Mouse (Mus musculus): Measurements from ENCODE around the gene Cphx3. TPM values are rescaled to one million over a fixed set of nuclear protein-coding genes. Genes with fewer than 3 reads are reported as not detected.
"Not testable (repeated sequence)": the region's sequence is repeated elsewhere in the genome, so short reads cannot be mapped to it uniquely, and the experiment has no call there.

The Cphx3 gene
- total RNA-seq (2021): not detected

DNA sequence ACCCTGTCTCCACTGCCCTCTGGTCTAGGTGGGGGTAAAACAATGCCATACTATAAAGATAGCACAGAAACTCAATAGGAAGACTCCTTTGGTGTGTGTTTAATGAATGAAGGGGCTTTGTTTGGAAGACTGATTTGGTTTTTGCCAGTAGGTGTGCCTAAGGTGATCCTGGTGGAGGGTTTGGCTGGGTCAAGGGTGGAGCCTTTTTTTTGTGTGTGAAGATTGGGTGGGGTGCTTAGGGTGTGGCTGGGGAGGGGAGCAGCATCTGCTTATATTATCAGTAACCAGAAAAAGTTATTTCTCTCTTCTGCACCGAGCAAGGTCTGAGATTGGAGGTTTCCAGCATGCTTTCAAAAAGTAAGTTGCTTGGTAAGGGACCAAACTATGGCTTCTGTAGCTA is at the start of gene Cphx3:
Gene Cphx3, plus strand, starts transcription at position 301 of the 400 bp plus-strand sequence.
- intact Hi-C loops (cut with DNase I): not testable (repeated sequence)

DNA sequence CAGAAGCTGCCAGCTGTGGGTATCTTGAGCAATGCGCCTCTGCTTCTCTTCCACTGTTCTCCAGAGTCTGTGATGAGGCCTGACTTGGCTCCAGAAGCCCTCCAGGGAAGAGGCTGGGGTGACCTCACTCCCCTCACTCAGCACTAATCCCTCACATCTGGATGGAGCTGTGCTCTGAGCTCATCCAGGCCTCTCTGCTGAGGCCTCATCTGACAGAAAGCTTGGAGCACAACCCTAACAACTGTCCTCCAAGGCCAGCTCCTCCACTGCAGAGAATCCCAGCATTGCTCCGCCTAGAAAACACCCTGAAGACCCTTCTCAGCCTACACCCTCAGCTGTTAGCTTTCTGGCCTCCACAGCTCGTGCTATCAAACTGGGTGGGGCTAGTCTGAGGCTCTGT is 47.7 kb upstream of the Cphx3 start:
- DNase-seq; intact Hi-C loops (cut with DNase I): not testable (repeated sequence)

More for the DNA sequence above, at the start of gene Cphx3:
- DNase-seq: not testable (repeated sequence)

DNA sequence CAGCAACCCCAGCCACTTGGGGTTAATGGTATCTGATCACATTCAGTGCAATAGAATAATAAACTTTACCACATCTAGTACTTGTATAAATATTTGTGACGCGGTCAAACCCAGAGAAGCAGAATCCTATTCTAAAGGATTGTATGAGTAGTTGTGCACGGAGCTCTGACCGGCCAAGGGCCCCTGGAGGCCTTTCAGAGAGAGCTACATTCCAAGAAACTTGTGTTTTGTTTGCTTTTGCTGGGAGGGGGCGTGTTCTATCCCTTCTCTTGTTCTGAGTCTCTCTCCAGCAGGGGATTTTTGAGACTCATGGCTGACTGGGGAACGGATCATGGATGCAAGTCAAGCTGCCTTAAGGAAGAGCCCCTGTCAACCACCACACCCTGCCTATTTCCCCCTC is 46.7 kb upstream of the Cphx3 start:
- intact Hi-C loops (cut with DNase I); DNase-seq: not testable (repeated sequence)

DNA sequence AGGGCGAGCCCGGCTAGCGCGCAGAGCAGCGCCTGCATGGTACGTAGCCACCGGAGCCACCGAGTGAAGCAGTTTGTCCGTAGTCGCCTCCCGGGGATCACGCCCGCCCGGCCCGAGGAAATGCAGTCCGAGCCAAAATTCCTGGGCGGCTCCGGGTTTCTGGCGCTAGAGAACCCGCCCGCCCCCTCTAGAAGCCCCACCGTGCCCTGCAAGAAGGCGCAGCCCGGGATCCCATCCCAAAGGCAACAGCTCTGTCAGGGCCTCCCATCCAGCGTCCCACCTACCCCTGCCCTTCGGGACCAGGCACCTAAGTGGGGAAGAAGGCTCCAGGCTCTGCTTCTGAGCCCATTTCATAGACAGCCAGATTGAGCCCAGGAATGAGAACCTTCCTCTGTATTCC is 39.5 kb upstream of the Cphx3 start, which contains the start of gene Gm9780:
Gene Gm9780, minus strand, starts transcription at position 101 of the 400 bp plus-strand sequence.
- DNase-seq; intact Hi-C loops (cut with DNase I): not testable (repeated sequence)

DNA sequence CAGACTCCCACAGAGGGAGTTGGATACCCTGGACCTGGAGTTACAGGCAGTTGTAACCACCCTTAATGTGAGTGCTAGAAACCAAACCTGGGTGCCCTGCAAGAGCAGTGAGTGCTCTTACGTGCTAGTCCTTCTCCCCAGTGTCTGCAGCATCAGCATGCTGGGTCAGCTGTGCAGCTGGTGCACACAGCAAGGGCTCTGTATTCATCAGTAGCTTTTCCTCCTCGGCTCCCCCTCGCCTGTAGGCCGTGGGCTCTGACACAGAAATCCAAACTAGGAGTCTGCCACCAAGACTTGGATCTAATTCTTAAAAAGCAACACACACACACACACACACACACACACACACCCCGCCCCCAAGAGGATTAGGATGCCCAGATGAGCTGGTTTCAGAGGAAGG is 37.1 kb upstream of the Cphx3 start:
- DNase-seq; intact Hi-C loops (cut with DNase I): not testable (repeated sequence)

DNA sequence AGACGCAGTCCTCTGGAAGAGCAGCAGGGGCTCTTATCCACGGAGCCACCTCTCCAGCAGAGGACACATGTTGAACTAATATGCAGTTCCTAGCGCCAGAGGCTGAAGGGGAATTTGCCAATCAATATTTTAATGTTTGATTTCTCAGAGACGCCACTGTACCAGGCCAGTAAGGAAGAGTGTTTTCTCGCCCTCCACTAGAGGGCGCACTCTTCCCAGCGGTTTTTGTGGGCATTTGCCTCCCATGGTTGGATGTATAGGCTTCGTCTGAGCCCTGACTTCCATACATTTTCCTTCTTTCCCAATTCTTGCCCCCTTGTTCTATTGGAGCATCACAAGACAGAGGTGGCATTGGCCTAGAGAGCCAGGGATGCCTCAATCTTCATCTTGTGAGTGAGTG is 35.1 kb upstream of the Cphx3 start:
- intact Hi-C loops (cut with DNase I); DNase-seq: not testable (repeated sequence)

DNA sequence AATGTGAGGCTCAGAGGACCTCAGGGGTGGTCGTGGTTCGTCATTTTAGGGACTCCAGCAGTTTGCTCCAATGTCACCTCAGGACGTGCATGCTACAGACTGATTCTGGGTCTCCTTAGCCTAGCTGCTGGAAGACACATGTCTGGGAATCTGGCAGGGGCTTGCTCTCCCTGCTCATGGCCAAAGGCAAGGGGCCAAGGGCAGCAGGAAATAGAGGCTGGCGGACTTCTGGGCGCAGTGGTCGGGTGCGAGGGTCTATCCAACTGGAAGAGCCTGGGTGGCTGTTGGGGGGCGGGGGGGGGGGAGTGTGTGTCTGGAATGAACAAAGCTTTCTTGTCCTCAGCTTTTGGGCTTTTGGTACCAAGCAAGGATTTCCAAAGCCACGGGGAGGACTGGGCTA is 33.3 kb upstream of the Cphx3 start:
- intact Hi-C loops (cut with DNase I); DNase-seq: not testable (repeated sequence)

DNA sequence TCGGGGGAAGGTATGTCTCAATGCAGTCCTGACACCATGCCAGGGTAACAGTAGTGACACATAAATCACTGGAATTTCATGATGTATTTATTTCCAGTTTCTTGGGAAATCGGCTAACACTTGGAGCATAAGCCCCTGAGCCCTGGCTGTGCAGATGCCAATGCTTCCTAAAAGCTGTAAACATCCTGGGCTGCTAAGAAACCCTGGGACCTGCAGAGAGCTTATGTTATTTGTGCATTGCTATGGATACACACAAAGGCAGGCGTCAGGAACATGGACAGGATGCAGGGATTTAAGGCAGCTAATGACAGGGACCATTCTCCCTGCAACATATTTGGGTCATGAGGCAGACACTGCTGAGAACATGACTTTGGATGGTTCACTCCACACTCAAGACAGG is 23.9 kb upstream of the Cphx3 start:
- intact Hi-C loops (cut with DNase I): not testable (repeated sequence)

DNA sequence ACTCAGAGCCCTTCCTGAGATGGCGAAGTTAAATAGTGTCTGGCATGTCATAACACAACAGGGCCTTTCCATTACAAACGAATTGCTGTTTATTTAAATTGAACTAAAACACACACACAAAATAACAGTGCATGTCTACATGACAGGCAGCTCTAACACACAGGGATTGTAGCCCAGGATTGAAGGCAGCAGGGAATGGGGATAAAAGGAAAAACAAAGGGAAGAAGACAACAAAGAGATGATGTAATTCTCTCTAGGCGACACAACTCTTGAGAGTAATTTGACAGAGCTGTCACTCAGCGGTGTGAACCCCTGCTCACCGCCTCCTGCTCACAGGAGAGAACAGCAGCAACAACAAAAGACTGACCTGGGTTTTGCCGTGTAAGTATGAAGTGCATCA is 22.7 kb upstream of the Cphx3 start:
- DNase-seq; intact Hi-C loops (cut with DNase I): not testable (repeated sequence)

More for the DNA sequence above, 23.9 kb upstream of the Cphx3 start:
- DNase-seq: not testable (repeated sequence)

DNA sequence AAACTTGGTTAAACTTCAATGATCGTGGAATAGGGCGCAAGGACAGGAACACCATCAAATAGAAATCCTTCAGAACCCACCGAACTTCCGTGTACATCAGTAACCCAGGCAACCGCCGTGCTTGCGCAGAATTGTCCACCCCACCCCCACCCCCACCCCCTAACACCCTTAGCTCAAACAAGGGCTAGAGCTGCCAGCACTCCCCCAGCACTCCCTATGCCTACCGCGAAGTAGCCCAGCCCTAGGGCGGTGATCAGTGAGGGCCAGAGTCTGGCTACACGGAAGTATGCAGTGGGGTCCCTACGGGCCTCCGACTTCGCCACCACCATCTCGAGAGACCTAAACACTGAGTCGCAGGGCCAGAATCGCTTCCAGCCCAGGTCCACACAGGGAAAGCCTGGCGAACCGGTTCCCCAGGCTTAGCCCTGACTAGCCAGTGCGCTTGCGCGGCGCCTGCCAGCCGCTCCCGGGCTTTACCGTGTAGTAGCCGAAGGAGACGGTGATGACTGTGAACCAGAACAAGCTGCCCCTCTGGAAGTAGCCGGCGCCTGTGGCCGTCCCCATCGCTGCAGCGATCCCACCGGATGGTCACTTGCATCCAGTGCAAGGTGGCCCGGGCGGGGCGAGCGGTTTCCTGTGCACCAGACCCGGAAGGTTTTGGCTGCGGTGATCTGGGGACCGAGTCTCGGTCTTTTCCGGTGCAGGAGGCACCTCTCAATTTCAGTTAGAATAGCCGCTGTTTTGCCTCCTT is 15.3 kb upstream of the Cphx3 start:
- intact Hi-C loops (cut with DNase I); DNase-seq: not testable (repeated sequence)

DNA sequence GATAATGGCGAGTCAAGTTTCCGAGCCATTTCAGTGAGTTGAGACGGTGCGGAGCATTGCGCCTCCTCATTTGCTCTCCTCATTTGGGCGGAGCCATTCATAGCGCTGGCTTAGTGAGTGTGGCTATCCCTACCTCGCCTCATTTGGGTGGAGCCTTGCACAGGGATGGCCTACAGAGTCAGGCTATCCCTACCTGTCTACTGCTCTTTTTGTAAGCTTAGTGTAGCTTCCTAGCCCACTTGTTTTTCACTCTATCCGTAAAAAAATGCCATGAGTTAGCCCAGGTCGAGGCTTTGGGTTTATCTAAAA is 14.8 kb upstream of the Cphx3 start, which contains the start of gene Tmem254c:
Gene Tmem254c, minus strand, starts transcription at position 31 of the 309 bp plus-strand sequence.
- intact Hi-C loops (cut with DNase I); DNase-seq: not testable (repeated sequence)

DNA sequence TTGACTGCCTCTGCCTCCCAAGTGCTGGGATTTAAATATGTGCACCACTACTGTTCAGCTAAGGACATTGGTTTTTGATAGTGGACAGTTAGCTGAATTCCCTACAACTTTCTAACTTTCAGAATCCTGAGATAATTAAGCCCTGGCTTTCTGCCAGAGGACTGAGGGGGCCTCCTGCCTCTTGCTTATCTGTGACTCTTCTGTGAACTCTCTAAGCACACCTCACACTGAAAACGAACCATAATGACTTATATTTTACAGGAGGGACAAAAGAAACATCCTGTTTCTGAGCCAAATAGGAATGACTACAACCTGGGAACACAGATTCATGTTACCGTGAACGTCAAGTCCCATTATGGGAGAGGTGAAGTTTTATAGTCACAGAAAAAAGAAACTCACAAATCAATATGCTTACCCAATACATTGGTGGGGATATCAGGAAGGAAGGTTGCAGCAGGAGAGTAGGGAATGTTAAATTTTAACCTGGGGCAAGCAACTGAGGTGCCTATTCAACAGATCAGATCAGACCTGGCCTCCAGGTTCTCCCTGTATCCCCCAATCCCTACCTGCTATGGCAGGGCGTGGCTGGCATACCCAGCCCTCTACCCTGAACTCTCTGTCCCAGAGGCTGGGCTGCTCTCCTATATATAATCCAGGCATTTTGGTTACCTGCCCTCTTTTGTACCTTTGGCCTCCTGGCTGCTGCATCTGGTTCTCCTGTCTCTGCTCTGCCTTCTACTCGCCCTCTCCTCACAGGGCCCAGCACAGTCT is 5.3 kb upstream of the Cphx3 start:
- intact Hi-C loops (cut with DNase I); DNase-seq: not testable (repeated sequence)

DNA sequence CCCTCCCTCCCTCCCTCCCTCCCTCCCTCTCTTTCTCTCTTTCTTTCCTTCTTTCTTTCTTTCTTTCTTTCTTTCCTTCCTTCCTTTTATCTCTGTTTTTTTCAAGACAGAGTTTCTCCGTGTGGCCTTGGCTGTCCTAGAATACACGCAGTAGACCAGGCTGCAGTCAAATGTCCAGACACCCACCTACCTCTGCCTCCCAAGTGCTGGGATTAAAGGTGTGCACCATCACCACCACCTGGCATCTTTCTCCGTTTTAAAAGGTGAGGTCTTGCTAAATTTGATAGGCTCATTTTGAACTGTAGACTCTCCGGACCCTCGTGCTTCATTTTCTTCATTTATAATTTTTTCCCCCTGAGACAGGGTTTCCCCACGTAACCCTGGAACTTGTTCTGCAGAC is 881 bp upstream of the Cphx3 start, which contains the start of gene Cphx2:
Gene Cphx2, plus strand, starts transcription at position 301 of the 400 bp plus-strand sequence.
- intact Hi-C loops (cut with DNase I); DNase-seq: not testable (repeated sequence)

DNA sequence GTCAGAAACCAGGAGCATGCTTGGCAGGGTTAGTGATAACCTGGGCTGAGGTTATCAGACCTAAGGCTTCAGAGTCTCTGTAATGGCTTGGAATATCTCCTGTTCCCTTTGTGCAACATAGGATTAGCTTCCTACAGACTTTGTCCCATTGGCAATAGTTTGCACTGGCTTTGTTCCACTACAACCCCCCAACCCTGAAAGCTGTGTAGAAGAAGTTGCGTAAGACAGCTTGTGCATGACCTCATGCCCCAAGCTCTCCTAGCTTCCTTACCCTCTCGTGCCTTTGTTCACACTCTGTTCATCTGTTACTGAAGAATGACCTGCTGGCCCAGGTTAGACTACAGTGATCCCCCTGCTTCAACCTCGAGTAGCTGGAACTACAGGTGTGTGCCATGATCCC is 15.5 kb downstream of the Cphx3 start:
- DNase-seq; intact Hi-C loops (cut with DNase I): not testable (repeated sequence)

DNA sequence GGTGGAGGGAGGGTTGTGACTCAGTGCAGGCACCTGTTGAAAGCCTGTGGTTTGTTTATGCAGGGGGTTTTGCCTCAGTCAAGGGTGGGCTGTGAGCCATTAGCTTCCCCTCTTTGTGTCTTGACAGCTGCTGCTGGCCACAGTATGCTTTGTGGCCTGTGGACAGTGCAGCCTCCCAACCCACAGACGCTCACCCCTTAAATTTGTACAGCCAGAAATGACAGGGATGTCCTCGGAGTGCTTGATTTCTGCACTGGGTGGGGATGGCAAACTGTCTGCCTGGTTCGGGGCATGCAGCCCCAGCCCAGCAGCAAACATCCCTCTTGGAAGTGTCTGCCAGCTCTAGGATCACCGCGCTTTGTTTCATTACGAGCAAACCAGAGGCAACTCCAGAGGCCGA is 36.1 kb downstream of the Cphx3 start, which contains the start of gene Duxbl2:
Gene Duxbl2, plus strand, starts transcription at position 200 of the 400 bp plus-strand sequence.
- not testable (repeated sequence) for DNase-seq

DNA sequence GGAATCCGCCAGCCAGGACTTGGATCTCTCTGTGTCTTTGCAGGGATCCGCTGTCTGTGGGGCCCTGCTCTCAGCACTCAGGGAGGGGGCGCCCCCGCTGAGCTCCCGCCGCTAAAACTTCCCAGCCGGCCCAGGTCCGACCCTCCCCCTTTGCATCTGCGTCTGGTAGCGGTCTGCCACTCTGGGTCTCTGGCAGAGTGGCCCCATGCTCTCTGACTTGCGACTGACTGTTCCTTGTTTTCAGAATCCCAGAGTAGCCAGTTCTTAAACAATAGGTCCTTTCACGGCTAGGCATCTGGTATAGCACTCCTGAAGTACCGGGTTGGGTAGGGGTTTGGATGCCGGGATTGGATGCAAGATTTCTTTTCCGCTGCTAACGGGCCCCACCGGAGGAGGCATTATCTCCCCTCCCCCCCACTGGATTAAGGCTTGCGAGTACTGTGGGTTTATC is 36.5 kb downstream of the Cphx3 start:
- intact Hi-C loops (cut with DNase I); DNase-seq: not testable (repeated sequence)

More for the DNA sequence above, 36.1 kb downstream of the Cphx3 start, which contains the start of gene Duxbl2:
- intact Hi-C loops (cut with DNase I): not testable (repeated sequence)

DNA sequence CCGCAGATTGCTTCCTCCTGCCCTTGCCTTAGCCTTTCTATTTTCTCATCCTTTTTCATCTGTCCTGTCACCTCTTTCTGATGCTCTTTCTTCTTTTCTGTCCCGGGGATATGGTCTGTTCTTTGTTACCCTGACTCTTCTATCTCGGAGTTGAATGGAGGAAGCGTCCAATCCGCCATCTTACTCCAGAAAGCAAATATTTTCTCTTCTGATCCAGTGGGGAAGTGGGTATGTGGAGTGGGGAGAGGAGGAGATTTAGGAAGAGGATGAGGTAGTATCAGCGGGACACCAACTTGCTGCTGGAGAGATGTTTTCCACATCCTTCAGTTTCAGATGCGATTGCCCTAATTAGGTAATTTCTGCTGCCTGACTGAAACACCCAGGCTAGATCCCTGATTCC is 37.0 kb downstream of the Cphx3 start:
- DNase-seq; intact Hi-C loops (cut with DNase I): not testable (repeated sequence)

DNA sequence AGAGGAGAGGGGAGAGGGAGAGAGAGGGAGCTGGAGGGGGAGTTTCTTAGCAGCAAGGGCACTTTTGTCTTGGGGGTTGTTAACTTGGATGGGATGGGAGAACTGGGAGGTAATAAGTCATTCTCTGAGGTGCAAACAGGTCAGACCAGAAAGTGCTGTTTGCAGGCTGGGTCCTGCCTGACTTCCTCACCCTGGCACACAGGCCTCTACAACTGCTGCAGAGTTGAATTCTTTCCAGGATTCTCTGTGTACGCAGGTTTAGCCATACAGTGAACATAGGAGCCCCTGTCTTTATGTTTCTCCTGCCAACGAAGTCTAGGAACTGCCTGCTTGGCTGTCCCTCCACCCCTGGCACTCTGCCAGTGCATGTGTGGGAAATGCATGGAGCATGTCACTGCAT is 65.0 kb downstream of the Cphx3 start:
- DNase-seq; intact Hi-C loops (cut with DNase I): not testable (repeated sequence)

DNA sequence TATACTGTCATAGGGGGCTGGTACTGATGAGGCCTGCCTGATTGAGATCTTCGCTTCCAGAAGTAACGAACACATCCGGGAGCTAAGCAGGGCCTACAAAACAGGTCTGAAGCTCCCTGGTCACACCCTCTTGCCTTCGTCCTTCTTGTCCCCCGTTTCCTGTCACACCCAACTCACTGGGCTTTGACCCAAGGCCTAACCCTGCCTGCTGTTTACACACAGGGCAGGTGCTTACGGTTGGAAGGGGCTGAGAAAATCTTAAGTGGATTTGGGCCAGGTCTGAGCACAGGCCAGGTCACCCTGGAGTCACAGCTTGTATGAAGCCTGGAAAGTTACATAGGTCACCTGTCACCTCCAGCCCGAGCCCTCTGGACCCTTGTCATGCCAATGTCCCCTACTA is 73.9 kb downstream of the Cphx3 start:
- intact Hi-C loops (cut with DNase I); DNase-seq: not testable (repeated sequence)

DNA sequence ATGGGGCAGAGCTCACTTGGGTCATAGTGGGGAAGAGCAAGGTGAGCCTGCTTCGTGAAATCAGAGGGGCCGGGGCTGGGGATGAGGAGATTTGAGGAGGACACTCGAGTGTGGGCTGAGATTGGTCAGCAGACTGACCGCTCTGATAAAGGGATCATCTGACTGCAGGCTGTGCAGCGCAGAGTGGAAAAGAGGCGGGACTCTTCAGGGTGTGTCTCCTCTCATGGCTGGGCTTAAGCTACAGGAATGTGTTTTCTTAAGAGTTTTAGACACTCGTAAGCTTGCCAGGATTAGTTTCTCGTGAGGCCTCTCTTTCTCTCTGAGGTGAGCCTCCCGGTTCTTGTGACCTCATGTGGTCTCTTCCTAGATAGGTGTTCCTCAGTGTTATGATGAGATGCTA is 79.1 kb downstream of the Cphx3 start:
- DNase-seq; intact Hi-C loops (cut with DNase I): not testable (repeated sequence)

DNA sequence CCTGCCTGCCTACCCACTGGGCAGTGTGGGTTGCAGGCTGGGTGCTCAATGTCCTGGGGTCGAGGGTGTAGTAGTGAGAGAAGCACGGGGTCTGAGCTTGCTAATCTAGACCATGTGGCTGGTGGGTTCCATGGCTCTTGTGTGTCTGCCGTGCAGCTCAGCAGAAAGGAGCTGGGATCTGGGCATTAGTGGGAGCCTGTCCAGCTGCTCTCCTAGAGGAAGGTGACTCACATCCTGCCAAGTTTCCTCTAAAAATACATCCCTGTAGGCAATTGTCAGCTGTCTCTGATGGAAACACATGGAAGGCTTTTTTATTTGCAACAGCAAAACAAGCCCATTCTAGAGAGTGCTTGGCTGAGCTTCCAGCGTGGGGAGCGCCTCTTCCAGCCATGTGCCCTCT is 80.3 kb downstream of the Cphx3 start:
- DNase-seq; intact Hi-C loops (cut with DNase I): not testable (repeated sequence)

Data from heart, postnatal 10 days (tissue).